Mouse (Mus musculus) cerebellum, postnatal 14 days (tissue): ENCODE results near the gene Nfib.
A peak's percentile ranks its signal among the peaks of the same experiment; 100 is the strongest.

Source experiments
- DNase-seq, 2 experiments: peaks; one replicate each; pipeline ENCODE4 v3.0.0; 2021; ENCODE audit warnings: mixed read lengths in 2 of 2

Gene Nfib

DNA sequence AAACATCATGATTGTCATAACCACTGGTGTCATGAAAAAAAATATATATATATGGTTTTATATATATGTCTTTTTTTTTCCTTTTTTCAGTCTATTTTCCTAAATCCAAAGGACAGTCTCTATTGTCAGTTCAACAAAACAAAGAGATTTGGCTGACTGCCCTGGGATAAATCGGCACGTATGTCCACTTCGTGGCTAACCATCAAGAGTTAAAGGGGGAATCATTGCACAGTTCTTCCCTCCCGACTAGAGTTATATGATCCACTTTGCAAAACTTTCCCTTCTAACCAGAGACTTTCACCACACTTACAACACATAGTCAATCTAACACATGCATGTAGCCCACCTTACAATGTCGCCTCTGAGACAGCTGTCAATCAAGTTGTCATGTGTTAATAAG lies 209.2 kb downstream of the Nfib start:
- peak in 1 of 2 experiments; percentile 64 for DNase-seq

DNA sequence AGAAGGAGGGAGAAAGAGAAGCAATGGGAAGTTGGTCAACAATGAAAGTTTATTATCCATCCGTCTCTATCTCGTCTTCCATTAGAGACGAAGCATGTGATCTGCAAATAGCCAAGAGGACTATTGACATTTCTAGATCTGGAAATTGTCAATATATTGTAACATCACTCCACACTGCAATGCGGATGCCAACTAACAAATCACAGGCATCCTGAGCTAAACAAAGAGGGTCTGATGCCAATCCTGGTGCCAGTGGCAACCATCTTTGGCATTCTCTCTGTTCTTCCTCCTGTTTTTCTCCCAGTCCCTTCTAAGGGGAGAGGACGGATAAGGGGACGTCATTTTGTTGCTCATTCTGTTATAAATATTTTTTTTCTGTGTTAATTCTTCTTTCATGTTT lies 209.9 kb downstream of the Nfib start:
- peak; percentile 61 to 70 for DNase-seq

DNA sequence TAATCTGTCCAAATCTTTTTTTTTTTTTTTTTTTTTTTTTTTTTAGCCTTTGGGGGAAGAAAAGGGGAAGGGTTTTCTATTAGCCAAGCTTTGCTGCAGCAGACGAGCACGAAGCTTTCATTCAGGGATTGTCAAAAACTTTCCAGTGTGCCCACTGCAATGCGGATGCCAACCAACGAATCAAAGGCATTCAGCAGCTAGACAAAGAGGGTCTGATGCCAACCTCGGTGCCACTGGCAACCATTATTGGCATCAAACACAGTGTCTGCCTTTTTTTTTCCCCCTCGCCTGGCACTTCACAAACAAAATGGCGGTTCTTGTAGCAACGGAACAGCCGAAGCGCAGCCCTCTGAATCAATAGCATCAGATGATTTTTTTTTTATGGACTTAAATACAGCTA lies 210.7 kb downstream of the Nfib start:
- DNase-seq = peak; percentile 89 to 90

DNA sequence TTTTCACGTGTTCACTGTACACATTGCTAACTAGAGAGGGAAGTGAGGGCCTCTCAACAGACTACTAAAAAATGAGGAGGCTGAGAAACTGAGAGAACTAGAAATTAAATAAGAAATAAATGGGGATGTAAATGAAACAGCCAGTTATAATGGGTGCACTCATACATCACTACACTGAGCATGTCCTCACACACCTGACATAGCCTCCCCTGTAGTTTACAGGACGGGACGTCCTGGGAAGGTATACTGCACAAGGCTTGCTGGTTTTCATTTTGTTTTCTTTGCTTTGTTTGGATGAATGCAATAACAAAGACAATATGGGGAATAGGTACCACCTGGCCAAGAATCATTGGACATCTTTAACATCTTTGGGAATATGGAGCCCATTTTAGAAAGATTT lies 211.1 kb downstream of the Nfib start:
- no peak for DNase-seq

DNA sequence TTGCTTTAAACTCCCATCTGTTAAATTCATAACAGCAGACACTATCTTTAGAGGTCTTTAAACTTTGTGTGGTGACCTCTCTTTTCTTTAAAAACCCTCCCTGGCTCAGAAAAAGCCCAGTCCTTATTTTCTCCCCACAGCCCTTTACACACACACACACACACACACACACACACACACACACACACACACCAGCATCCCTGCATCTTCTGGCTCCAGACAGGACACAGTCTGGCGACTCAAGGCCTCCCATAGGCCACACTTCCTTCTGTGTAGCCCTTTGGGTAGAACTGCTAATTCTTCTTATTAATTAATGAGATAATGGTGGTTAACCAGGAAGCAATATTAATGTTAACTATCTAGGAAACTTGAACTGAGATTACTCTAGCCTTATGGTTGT lies 211.7 kb downstream of the Nfib start:
- no peak for DNase-seq

DNA sequence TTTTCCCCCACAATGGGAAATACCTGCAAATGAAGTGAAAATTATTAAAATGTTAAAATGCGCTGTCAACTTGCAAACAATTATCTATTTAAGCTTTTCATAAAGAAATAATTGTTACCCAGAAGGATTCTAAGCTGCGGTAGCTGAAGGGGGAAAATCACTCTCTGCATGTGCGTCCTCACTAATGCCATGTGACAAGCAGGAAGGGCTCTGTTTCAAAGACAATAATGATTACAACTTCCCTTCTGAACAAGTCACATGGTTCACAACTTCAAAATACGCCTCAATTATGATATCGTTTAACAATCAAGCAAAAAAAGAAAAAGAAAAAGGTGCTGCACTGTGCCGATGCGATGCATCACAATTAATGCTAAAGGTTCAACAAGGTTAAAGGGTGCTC lies 212.2 kb downstream of the Nfib start:
- DNase-seq = no peak

DNA sequence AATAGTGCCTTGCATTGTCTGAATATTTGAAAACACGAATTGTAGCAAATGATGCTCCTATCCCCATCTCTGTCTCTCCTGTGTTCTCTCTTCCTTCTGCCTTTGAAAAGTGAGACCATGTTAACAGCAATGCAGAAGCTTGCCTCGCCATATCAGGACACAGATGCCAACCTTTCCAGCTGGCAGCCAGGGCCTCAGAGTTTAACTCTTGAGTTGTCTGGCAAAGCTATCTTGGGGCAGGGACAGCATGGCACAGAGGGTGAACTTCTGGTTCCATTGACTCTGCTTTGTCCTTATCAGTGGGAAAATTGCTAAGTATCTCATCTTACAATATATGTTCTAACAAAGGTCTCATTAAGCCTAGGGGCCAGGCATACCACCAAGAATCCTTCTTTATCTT lies 212.8 kb downstream of the Nfib start:
- DNase-seq = no peak

DNA sequence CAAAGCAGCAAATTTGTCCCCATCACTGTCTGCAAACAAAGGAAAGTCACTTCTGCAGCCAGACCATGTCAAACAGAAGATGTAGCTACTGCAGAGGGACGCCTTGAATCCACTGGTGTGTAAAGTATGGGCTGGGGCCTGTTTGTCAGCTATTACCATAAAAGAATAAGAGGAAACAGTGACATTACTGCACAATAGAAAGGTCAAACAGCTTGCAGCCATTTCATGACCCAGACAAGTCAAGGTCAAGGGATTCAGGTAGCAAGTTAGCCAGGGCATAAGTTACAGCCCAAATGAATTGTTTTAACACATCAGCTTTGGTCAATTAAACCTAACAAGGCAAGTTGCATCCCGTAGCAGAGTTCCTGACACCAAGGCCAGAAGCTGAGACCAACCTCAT lies 215.6 kb downstream of the Nfib start:
- DNase-seq = no peak

DNA sequence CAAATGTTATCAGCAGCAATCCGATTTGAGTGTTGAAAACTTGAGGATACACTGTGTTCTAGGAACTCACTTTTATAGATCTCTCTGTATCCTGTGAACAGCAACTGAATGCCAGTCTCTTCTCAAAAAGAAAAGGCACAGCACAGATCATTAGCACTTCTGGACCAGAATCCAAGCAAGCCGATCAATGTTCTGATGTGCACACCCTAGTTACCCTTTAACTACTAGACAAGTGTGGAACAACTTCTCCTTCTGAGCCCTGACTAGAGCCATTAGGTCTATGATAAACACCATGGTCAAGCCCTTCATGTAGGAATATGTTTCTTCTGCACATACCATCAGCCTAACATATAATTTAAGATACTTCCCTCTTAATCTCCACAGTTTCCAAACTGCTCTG lies 219.6 kb downstream of the Nfib start:
- DNase-seq = peak in 1 of 2 experiments; percentile 1

DNA sequence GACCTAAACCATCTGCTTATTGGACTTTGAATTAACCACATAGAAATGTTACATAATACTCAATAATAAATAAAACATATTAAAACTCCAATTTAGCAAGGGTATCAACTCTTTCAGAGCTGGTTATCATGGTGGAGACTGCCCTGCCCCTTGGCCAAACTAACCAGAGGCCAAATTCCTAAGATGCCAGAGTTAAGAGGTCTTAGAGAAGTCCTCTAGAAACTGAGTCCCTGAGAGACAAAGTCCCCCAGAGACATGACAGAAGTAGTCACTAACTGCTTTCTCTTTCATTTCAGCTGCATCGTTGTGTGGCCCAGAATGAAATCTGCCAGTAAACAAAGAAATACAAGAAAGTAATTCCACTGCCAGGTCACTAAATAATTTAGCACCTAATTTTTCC lies 221.7 kb downstream of the Nfib start:
- DNase-seq = peak in 1 of 2 experiments; percentile 0

DNA sequence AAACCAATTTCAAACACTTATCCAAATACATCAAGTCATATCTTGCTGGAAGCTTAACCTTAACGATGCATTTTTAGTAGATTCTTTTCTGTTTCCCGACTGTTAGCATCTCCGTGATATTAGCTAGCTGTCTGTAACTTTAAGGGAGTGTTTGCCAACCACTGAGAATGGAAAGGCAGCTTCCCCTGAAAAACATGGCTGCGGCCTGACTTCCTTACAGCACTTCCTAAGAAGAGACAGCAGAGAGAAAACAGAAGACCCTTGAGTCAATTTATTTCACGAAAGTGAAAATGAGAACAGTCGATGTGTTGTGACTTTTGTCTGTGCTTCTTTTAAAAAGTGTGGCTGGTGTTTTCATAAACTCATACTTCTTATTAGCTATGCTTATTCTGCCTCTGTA lies 222.3 kb downstream of the Nfib start:
- DNase-seq = peak in 1 of 2 experiments; percentile 10

DNA sequence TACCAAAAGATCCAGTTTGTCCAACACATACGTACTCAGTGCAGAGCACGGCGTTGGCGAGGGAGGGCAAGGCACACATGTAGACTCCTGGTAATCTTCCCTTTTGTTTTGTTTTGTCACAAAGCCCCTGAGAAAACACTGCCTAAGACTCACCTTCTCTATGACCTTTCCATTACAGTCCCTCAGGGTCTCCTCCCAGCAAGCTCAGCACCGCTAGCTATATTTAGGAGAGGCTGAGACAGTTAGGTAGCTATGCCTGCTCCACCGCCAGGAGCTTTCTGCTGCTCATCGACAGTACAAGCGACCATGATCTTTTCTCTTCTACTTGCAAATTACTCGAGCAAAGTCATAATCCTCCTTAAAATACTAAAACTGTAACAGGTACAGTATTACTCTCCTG lies 224.9 kb downstream of the Nfib start:
- no peak for DNase-seq

DNA sequence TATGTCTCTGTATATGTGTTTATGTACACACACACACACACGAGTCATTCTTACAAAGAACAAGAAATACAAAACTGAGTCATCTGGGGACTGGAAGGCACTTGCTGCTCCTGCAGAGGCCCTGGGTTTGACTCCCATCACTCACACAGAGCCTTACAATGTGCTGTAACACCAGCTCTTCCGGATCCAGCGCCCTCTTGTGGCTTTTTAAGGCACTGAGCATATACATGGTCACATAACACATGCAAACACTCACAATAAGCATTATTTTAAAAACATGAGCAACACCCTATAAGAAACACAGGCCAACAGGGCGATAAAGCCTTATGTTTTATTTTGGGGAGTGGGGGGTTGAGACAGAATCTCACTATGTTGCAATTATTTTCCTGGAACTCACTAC lies 226.2 kb downstream of the Nfib start:
- no peak for DNase-seq

DNA sequence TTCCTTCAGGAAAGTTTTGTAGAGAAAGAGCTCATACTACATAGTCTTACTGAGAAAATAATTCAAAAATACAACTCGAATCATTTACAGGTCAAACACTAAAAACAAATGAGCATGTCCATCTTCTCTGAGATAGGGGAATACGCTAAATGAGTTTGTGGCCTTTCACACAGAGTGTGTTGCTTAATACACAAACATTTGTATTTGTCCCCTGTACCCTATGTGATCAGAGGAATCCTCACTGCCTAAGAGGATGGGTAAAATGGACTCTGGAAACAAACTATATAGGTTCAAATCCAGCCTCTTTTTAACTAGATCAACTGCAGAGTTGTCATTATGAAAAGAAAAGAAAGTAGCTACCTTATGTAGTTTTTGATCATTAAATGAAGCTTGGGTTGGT lies 227.8 kb downstream of the Nfib start:
- no peak for DNase-seq

DNA sequence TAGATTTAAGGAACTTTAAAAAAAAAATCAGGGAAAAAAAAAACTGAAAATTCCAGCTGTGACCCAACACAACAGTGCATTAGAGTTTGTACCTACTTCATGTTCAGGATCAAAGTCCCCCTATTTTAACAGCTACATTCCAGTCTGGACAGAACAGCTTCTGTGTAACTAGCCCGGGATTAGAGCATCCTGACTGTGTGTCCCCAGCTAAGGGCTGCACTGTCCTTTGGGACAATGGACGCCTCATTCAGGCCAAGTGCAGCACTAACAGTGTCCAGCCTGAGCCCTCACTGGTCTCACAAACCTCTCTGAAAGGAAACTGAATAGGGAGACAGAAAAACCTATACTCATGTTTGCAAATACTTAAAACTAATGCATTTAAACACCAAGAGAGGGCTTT lies 229.1 kb downstream of the Nfib start:
- DNase-seq = no peak

DNA sequence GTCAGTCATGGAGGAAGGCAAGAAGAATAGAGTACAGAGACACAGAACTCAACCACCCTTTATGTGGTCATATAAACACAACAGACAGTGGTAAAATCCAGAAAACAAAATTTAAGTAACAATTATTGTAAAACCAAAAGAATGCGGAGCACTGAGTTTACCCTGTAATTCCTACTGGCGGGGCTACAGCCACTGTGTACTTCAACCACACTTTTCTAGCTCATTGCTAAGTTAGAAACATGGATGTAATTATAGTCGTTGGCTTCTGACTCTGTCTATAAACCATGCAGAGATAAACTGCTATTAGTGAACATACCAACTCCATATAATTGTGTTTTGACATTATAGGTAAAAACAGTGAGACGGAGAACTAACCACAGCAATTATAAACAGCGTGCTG lies 231.2 kb downstream of the Nfib start:
- DNase-seq = no peak

DNA sequence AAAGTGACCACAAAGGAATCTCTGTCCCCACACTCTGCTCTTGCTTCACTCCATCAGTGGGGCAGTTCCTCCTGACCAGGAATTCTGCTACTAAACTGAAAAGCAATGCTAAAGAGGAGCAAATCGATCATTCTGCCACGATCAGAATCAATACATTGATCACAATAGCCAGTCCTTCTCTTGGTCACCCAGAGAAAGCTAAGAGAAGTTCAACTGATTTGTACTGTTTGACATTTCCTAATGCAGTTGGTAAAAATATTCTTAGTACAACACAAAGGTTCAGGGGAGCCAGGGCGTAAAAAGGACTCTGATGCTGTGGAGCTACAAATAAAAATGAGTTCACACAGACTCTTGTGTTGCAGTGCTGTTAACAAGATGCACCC lies 234.6 kb downstream of the Nfib start:
- DNase-seq = no peak

DNA sequence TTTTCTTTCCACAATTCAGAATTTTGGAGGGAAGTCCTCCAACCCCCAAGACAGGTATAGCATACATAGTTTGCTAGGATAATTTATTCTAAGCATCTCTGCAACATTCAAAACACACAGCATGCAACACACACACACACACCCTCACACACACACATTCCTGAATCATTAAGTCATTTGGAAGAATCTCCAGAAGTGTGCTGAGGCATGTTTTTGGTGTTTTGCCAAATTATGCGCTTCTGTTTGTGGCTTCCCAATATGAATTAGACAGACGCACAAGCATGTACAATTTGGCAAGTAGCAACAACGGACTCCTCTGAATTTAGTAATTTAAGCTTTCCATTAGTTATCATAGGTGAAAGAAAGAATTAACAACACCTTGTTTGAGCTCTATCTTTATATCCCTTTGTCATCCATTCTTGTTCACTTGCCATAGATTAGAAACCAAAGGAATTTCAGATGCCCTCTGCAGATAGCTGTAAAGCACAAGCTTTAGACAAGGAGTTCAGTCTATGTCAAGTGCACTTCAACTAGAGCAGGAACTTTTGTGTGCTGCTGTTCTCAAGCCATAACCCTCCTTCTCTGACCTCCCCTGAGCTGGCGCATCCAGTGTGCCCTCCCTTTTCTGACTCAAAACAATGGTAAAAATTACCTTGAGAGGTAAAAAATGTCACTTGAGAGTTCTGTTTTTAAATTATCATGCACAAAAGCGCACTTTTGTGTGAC lies 235.2 kb downstream of the Nfib start:
- no peak for DNase-seq

DNA sequence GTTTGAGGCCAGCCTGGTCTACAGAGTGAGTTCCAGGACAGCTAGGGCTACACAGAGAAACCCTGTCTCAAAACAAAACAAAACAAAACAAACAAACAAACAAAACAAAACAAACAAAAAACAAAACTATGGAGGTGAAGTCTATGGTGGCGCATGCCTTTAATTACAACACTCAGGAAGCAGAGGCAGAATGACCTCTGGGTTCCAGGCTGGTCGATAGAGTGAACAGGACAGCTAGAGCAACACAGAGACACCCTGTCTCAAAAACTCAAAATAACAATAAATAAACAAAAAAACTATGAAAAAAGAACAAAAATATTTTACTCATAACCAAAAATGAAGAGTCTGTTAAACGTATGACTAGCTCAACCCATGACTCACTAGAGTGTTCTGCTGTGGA lies 236.6 kb downstream of the Nfib start:
- no peak for DNase-seq

DNA sequence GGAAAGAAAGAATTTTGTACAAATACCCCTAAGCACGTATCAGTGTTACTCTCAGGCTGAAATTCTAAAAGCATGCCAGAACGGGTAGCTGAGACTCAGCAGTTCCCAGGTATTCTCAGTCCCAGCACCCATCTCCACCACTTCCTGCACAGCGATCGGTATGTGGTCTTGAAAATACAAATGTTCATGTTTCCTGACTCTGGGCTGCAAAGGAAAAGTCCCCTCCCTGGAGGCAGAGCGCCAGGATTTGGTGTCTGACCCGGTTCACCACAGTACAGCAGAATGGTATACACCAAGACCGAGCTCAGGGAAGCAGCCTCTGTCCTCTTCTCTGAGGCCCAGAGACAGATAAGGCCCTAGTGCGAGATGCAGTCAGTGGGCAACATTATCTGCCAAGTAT lies 238.8 kb downstream of the Nfib start:
- DNase-seq = peak; percentile 36 to 45

DNA sequence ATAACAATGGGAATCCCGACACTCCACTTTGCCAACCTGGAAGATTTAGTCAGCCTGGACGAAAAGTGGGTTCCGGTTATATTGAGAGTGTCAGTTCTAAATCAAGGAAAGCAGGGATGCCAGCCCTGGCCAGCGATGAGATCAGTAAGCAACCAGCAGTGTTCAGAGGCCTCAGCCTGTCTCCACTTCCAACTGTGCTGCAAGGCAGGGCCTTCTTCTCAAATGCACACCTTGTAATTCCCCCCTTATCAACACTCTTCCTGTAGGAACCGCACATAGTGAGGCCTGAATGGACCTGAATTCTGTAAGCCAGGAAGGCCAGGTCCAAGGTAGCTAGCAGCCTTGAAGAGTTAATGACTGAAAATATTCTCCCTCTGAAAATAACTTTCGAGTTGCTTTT lies 239.4 kb downstream of the Nfib start:
- no peak for DNase-seq

DNA sequence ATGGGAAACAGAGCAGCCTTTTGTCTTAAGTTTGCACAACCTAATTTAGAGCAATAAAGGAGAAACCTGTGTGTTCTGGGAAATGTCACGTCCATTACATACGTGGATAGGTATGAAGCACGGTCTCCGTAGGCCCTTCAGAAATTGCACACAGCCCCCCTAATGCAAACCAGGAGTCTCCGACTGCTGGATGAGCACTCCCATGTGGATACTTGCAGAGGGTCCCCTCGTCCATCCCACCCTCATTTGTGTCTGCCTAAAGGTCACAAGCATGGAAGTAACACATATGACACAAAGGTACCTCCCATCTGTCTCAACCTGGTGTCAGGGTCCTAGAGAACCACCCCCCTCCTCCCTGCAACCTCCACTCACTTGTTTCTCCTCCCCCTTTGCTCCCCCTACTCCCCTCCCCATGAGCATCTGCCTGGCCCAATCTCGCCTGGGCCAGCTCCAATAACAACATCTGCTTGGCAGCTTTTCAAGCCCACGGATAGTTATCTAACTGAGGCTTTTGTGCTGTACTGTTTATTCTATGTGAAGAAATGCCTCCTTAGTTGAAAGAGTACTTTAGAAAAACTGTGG lies 241.4 kb downstream of the Nfib start:
- peak in 1 of 2 experiments; percentile 40 for DNase-seq

DNA sequence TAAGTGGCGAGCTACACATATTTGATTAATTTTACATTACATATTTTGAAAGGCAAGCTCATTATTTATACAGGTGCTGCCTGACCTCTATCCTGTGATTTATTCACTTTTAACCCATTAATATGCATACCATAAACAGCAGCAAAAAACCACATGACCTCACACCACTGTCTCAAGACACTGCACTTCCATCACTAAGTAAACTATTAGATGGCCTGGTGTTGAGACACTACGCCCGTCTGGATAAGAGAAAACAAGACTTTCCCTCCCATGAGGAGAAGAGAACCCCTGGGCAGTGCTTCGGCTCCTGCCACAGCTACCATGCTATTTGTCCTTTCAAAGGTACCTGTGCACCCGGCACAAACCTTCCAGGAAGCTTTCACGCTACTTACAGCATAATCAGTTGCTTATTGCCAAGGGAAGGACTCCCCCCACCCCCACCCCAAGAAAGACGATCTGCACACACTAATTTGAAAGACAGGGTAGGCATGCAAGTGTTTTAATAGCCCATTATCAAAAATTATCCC lies 242.3 kb downstream of the Nfib start:
- no peak for DNase-seq

DNA sequence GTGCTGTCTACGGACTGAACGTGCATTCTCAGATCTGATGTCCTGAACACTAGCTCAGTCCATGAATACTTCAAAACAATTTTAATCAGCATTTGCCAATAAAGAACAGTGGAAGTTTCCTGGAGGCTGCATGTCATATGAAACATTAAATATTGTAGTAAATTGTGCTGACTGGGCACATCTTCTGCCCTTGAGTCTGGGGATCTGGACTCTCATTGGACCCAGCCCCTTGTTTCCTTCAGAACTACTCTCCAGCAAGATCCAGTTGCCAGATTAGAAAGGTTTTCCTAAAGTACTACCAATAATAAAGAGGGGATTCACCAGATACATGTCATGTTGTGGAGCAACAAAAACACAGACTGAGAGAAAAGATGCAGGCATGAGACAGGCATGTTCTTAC lies 243.9 kb downstream of the Nfib start:
- DNase-seq = no peak

DNA sequence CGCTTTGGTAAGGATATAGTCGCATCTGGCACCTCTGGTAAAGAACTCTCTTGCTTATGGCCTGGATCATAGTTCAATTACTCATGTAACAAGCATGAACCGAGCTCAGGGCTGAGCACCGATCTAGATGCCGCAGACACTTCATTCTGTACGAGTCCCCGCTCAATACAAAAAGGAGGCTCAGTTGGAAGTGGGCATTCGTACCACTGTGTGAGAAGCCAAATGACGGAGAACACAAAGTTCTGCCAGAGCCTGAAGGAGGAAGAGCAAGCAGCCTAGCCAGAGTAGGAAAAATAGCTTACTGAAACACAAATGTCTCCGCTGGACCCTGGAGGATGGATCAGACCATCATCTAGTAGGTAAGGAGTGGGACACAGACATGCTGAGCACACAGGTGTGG lies 246.7 kb downstream of the Nfib start:
- peak in 1 of 2 experiments; percentile 46 for DNase-seq
